Mouse (Mus musculus): Measurements from ENCODE around the gene Tnxb.

DNA sequence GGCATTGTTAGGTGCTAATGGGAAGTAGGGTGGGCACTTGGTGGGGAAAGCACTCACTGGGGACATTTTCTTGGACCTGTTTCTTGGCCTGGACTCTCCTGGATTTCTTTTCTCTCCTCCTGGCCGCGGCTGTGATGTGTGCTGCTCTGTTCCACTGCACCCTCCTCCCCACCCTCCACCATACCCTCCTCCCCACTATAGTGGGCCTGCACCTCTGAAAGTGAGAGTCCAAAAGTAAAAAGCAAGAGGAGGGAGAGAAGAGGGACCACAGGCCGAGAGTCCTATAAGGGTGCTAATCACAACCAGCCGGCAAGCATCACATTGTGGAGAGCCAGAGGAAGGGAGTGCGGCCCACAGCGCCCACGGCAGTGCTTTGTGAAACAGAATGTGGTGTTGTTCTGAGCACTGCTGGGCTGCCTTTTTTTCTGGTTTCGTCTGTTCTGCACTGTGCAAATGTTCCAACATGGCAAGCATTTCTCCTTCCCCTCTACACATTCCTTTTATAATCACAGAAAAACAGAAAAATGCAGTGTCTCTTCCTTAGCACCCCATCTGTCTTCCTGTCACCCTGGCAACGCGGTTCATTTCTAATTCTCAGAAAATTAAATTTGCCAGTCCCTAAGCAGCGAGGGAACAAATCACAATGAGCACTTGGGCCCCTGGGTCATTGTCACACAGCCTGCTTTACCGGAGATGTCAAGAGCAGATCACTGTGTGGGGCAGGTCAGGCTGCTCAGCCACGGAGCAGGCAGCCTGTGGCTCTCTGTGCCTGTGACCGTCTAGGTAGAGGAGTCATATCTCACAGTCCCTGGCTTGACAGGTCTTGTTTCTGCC lies 29.5 kb downstream of the Tnxb start:
- TF ChIP-seq CTCF (IDR thresholded peaks at IDR 0.05) (no peak), EP300 (IDR thresholded peaks at IDR 0.05) (no peak)
